Mouse (Mus musculus) C3H10T1/2 (cell line): ENCODE measurements around the gene Acox3. TPM values are rescaled to one million over a fixed set of nuclear protein-coding genes. Genes with fewer than 3 reads are reported as not detected.

Experiments used
- polyA plus RNA-seq, 2 experiments: library from polyadenylated mRNA; unstranded; fragments of >200 nt; fragmentation: generic; extraction: Trizol; gene quantifications; one replicate each; pipeline ENCODE4 v1.2.1; 2012; ENCODE audit warnings: missing spikeins in 2 of 2

Acox3 gene
- polyA plus RNA-seq = 10 to 100 TPM in 1 of 2 experiments, 1 to 10 TPM in 1; 2.3 to 16.5 TPM

GRCm38 (mm10) chr5:35582445-35583220, at the start of gene Acox3:
Acox3 (plus strand) TSS chr5:35583040.

GRCm38 (mm10) chr5:35574653-35575599, 7.9 kb upstream of the Acox3 start, which contains the start of gene Trmt44:
Trmt44 (minus strand) TSS chr5:35575070.

Other genes starting within 250 kb of the Acox3 start
- not detected for gene Hmx1, start 193.9 kb upstream of the Acox3 start, polyA plus RNA-seq
- under 1 TPM; 0.09 to 0.52 TPM for gene Cpz, start 57.3 kb upstream of the Acox3 start, polyA plus RNA-seq
- 1 to 10 TPM; 3.3 to 5.2 TPM for gene Trmt44, start 8.0 kb upstream of the Acox3 start, polyA plus RNA-seq
- gene Htra3, start 96.7 kb downstream of the Acox3 start, polyA plus RNA-seq = 10 to 100 TPM in 1 of 2 experiments, 1 to 10 TPM in 1; 2.1 to 25.1 TPM
- gene Sh3tc1, start 156.9 kb downstream of the Acox3 start, polyA plus RNA-seq = under 1 TPM; 0.07 to 0.14 TPM
- gene Ablim2, start 174.8 kb downstream of the Acox3 start, polyA plus RNA-seq = not detected